Mouse (Mus musculus): ENCODE data around the gene Tmprss6.

Tmprss6 gene

DNA sequence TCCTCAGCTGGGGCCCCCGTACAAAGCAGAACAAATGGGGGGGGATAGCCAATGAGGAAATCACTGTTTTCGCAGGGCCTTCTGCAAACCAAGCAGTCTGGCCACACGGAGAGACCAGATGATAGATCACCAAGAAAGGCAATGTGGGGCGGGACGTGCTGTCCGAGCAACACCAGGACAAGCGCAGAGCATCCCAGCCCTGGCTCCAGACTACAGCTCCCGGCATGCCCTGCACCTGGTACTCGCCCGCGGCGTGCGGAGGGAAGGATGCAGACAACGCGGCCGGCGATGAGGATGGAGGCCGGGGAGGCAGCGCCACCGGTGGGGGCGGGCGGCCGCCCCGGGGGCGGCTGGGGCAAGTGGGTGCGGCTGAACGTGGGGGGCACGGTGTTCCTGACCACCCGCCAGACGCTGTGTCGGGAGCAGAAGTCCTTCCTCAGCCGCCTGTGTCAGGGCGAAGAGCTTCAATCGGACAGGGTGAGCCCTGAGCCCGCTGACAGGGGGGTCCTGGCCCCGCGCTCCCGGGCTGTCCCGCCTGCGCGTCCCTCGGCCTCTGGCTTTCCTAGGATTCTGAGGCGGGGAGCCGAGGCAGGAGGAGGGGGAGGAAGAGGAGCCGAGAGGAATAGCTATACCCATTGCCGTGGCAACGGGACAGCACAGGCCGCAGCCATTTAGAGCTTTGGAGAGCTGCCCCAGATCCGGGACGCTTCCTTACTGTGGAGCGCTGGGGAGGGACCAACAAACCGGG, 39.9 kb downstream of the Tmprss6 start, which contains the start of gene Kctd17:
TSS of gene Kctd17 (plus strand) at position 174 of the 748 bp plus-strand sequence.
- in situ Hi-C loops (cut with MboI; ENCODE audit: unreplicated experiment in 2 of 2): loop anchor here in 1 of 2 experiments (25.0 kb wide), 1 partner anchor 309 kb away; no protein-coding TSS in a partner anchor

DNA sequence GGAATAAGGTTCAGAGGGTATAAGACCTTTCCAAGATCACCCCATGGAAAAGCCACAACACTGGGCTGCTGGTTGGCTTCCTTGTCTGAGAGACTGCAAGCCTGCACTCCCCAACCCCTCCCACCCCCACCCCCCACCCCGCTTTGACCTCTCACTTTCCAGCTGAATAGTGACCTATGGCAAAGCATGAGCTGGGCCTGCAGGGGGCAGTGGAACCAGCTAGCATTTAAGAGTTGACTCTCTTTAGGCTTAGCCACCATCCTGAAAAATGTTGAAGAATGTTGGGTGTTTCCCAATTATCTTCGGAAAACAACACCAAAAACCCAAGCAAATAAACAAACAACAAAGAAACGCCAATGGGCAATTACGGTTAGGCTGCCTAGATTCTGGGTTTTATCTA, 43.2 kb downstream of the Tmprss6 start:
- in situ Hi-C loops (cut with MboI; ENCODE audit: unreplicated experiment in 2 of 2): loop anchor here in 1 of 2 experiments (25.0 kb wide), 1 partner anchor 312 kb away; no protein-coding TSS in a partner anchor

- in situ Hi-C loops (cut with MboI; ENCODE audit: unreplicated experiment in 2 of 2): no loop called here
These were observed 43.9 kb downstream of the Tmprss6 start for GRCm38 (mm10) chr15:78424507-78424906.

- in situ Hi-C loops (cut with MboI; ENCODE audit: unreplicated experiment in 2 of 2): no loop called here
These were observed 46.1 kb downstream of the Tmprss6 start for GRCm38 (mm10) chr15:78422046-78422956.

DNA sequence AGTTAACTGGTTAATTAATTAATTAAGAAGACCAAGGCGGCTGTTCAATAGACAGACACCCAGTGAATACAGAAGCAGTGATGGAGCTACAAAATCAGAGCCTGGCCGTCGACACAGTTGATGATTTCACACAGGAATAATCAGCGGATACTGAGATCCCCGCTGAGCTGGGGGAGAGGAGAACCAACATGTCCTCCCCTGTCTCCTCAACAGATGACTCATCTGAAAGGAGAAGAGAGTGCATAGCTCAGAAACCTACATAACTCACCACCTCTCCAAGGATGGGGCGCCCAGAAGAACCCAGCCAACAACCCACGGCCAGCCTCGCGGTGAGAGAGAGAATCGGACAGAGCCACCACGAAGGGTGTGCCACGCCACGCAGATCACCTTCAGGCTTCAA, 48.0 kb downstream of the Tmprss6 start:
- in situ Hi-C loops (cut with MboI; ENCODE audit: unreplicated experiment in 2 of 2): no loop called here

- in situ Hi-C loops (cut with MboI; ENCODE audit: unreplicated experiment in 2 of 2): no loop called here
These were observed 51.5 kb downstream of the Tmprss6 start for GRCm38 (mm10) chr15:78416937-78417336.

DNA sequence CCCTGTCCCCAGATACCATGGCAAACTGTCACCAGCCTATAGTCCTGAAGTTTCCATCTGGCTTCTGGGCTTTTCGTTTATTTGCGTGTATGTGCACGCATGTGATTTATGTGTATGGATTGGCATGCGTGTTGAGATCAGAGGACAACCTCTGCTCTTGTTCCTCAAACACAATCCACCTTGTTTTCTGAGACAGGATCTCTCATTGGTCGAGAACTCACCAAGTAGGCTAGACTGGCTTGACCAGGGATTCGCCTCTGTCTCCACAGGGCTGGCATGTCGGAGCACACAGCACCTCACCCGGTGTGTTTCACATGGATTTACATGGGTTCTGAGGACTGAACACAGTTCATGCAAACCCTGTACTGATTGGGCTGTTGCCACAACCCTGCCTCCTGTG, 54.3 kb downstream of the Tmprss6 start:
- in situ Hi-C loops (cut with MboI; ENCODE audit: unreplicated experiment in 2 of 2): no loop called here

- in situ Hi-C loops (cut with MboI; ENCODE audit: unreplicated experiment in 2 of 2): no loop called here
These were observed 54.7 kb downstream of the Tmprss6 start for GRCm38 (mm10) chr15:78413719-78414117.

- in situ Hi-C loops (cut with MboI; ENCODE audit: unreplicated experiment in 2 of 2): no loop called here
These were observed 55.2 kb downstream of the Tmprss6 start for GRCm38 (mm10) chr15:78413083-78413718.

GRCm38 (mm10) chr15:78409570-78410052, 58.8 kb downstream of the Tmprss6 start:
- in situ Hi-C loops (cut with MboI; ENCODE audit: unreplicated experiment in 2 of 2): no loop called here

GRCm38 (mm10) chr15:78406293-78406934, 62.0 kb downstream of the Tmprss6 start, which contains the start of gene Mpst:
Gene Mpst (plus strand): TSS chr15:78406416.
- in situ Hi-C loops (cut with MboI; ENCODE audit: unreplicated experiment in 2 of 2): no loop called here

GRCm38 (mm10) chr15:78405517-78406211, 62.8 kb downstream of the Tmprss6 start, which contains the start of gene Tst:
Gene Tst (minus strand): TSS chr15:78405907.
- in situ Hi-C loops (cut with MboI; ENCODE audit: unreplicated experiment in 2 of 2): no loop called here

DNA sequence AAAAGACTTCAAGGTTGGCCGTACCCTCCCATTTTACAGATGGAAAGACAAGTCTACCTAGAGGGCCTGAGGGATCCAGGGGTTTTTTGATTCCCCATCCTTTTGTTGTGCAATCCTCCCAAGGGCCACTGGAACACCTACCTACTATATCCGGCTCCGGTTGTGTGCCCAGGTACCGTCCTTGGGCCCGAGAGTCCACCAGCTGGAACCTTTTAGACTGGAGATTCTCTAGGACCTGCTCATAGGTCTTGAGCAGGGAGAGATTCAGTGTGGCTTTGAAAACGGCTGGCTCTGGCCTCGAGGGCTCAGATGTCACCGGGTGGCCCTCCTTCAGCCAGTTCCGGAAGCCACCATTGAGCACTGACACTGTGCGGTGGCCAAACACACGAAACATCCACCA, 63.3 kb downstream of the Tmprss6 start:
- in situ Hi-C loops (cut with MboI; ENCODE audit: unreplicated experiment in 2 of 2): no loop called here

- in situ Hi-C loops (cut with MboI; ENCODE audit: unreplicated experiment in 2 of 2): no loop called here
These were observed 64.5 kb downstream of the Tmprss6 start for GRCm38 (mm10) chr15:78403896-78404295.

DNA sequence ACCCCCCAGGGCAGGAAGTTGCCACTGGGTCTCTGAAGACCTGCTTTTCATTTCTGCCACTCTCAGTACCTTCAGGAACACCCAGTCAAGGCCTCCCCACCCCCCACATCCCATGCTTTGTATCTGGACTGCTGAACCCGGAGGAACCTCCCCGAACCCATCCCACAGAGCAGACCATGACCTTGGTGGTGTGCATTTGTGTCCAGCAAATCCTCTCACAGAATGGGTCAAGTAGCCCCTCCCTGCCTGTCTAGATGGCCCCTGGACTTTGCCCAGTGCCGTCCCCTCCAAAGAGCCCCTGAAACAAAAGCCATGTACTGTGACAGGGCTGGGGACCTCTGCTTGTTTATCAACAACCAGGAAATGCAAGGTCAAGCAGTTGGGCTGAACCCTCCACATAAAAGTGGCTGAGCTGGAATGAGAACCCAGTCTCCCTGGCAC, 65.1 kb downstream of the Tmprss6 start:
- in situ Hi-C loops (cut with MboI; ENCODE audit: unreplicated experiment in 2 of 2): no loop called here

GRCm38 (mm10) chr15:78402423-78402822, 66.0 kb downstream of the Tmprss6 start:
- in situ Hi-C loops (cut with MboI; ENCODE audit: unreplicated experiment in 2 of 2): no loop called here

- in situ Hi-C loops (cut with MboI; ENCODE audit: unreplicated experiment in 2 of 2): no loop called here
These were observed 66.5 kb downstream of the Tmprss6 start for GRCm38 (mm10) chr15:78401921-78402320.

DNA sequence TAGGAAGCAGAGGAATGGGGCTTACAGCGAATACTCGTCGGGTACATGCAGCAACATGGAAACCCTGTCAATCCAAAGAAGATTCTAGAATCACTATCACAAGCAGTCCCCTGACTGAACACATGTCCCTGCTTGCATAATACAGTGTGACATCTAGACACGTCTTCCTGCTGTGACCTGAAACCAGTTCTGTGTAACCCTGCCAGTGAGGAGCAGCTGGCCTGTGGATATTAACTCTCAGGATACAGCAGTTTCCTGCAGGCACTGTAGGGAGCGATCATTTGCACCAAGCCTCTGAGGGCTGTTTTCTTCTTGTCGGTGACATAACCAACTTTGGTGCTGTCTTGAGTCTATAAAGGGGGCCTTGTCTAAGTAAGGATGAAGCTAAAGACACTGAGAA, 67.1 kb downstream of the Tmprss6 start:
- in situ Hi-C loops (cut with MboI; ENCODE audit: unreplicated experiment in 2 of 2): no loop called here

- in situ Hi-C loops (cut with MboI; ENCODE audit: unreplicated experiment in 2 of 2): no loop called here
These were observed 72.9 kb downstream of the Tmprss6 start, which contains the start of gene Tex33 for GRCm38 (mm10) chr15:78395478-78395962. Gene Tex33 (minus strand): TSS chr15:78395912.

All from v-Abl transformed pro-B cells (cell line).